Mouse (Mus musculus): ENCODE data around the gene Kcnt2.

Gene Kcnt2

DNA sequence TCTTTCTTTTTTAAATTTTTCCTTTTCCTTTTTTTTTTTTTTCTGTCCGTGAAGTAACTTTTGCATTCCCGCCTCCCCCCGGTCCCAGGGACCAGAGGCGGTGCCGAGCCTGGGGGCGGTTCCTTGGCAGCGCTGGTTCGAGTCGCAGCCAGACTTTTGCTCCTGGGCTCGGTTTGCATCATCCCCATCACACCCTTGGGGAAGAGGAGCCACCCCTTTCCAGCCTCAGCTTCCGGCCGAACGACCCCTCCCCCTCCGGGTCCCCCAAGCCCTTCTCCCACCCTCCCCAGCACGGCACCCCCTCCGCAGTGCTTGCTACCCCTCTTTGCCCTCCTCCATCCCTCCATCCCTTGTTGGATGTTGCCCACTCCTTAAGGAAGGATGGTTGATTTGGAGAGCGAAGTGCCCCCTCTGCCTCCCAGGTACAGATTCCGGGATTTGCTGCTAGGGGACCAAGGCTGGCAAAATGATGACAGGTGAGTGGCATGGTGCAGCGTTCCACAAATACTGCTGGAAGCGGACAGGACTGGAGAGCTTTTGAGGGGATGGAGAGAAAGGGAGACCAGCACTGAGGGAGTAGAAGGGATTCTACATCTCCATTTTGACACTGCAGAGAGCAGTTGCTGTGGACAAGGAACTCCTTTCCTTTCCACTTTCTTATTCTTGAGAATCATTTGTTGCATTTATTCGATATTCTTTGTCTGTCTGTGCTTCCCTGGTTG is at the start of gene Kcnt2:
Kcnt2 (plus strand) TSS at position 283 of the 722 bp plus-strand sequence.
- no peak for DNase-seq (ENCODE audit: low read depth, low spot score)

DNA sequence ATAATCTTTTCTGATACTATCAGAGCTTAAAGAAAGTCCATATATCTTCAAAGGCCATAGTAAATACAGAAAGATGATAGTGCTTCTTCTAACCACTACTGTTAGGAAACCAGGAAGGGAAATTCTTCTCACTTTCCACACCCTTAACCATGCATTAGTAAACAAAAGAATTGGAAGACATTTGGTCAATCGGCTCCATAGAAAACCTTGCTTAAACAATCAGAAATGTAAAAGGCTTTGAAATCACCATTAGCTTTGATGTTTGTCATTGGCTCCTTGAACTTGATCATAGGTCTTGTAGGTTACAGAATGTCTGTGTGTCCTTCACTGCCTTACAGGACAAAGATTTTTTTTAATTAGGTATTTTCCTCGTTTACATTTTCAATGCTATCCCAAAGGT is 40.6 kb upstream of the Kcnt2 start:
- DNase-seq (ENCODE audit: low read depth, low spot score), result no peak

DNA sequence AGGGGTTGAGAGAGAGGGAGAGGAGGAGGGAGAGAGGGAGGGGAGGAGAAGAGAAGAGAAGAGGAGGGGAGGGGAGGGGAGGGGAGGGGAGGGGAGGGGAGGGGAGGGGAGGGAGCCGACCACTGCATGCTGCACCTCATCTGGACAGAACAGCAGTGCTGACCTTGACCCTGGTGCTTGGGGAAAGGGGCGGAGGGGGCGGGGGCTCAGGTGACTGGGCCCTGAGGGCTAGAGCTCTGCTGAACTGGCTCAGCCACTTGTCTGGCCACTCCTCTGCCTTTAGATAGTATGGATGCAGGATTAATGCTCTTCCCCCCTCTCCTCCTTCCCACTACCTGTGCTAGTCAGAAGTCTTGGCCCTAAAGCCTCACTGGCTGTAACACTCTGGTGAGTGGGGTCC is 20.7 kb upstream of the Kcnt2 start:
- no peak for DNase-seq (ENCODE audit: low read depth, low spot score)

DNA sequence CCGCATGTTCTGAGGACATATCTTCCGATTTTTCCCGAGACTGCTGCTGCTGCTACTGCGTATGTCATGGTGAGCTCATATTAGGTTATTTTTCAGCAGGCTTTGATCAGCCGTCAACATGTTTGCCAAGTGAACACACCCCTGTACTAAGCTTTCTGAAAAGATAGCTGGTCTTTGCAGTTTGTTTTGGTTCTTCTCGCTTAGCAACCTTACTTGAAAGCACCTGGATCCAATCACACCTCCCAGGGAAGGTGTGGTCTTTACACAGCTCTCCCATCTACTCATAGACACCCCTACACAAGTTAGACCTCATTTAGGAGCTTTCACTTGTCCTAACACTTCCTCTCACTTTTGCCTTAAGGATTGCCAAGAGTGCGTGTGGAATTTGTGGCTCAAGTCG is 19.3 kb upstream of the Kcnt2 start:
- no peak for DNase-seq (ENCODE audit: low read depth, low spot score)

DNA sequence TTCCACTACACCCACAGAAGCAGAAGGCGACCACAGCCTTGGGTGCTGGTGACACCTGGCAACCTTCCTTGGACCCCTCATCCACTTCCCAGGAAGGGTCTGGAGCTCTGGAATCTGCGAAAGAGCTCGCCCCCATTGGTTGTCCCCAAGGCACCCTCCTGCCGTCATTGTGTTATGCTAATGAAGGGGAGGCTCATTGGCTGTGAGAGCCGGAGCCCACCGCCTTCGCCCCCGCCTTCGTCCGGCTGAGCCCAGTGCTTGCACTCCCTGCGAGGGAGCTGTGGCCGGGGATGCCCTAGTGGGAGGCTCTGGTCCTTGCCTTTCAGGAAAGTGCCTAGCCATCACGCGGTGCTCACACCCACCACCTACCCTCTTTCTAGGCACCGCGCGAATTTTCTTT is 493 bp upstream of the Kcnt2 start:
- no peak for DNase-seq (ENCODE audit: low read depth, low spot score)

DNA sequence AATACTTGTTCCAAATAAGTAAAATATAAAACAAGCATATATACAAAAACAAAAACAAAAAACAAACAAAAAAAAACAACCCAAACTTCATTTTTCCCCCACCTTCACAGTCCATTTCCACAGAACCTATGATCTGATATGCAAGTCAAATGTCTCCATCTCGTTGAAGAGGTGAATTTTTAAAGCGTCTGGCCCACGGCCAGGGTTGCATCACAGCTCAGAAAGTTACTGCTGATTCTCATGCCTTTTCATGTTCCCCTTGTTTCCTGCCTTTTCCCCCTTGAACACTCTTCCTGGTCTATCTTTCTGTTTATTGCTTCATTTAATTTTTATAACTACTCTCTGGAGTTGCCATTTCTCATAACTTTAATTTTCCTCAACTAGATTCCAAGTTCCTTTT is 18.7 kb downstream of the Kcnt2 start:
- no peak for DNase-seq (ENCODE audit: low read depth, low spot score)

DNA sequence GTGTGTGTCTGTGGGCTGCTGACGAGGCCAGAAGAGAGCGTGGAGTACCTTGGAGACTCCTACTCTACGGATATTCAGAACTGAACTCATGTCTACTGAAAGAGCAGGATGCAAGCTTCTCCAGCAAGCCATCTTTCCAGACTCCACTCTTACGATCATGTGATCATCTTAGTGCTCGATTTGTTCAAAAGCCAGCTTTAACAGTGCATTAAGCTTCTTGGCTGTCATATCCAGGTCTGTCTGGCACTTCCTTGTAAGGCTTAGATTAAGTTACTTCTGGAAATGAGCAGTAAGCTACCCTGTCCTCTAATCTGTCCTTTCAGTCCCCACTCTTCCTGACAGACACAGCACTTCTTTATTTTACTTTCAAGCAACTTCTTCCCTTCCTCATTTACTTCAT is 20.1 kb downstream of the Kcnt2 start:
- DNase-seq (ENCODE audit: low read depth, low spot score), result no peak

DNA sequence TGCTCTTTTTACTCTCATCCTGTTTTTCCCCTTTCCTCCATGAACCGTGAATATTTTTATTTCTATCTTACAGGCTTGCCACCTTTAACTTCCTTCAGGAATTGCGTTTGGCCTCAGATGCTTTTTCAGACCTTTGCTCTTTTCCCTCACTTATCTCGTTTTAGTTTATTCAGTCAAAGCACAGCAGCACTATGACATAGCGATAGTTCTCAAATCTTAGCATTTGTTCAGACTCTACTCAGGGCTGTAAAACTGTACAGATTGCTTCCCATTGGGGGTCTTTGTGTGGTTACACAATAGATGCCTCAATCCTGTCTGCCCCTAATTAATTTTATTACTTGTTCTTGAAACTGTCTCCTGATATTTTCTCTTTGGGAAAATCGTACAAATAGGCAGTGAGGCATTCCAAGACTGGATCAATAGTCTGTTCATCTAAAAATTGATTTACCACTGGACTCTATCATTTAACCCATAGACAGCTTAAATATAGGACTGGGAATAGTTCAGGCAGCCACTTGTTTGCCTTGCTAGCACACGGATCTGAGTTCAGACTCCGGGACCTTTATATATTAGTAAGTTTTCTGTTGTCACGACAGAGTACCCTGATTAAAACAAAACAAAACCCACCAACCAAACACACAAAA is 20.8 kb downstream of the Kcnt2 start:
- no peak for DNase-seq (ENCODE audit: low read depth, low spot score)

DNA sequence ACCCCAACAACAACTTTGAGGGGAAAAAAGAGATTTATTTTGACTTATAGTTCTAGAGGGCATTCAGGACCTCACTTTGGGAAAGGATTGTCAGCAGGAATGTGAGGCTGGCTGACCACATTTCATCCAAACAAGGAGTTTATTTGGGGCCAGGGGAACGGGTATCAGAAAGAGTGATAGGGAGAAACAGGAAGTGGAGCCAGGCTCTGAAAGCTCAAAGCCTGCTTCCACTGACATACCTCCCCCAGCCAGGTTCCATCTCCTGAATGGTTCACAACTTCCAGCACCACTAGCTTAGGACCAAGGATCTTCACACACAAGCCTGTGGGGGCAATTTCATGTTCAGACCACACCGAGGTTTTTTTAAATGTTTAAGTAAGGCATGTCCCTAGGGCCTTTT is 21.3 kb downstream of the Kcnt2 start:
- DNase-seq (ENCODE audit: low read depth, low spot score), result no peak

DNA sequence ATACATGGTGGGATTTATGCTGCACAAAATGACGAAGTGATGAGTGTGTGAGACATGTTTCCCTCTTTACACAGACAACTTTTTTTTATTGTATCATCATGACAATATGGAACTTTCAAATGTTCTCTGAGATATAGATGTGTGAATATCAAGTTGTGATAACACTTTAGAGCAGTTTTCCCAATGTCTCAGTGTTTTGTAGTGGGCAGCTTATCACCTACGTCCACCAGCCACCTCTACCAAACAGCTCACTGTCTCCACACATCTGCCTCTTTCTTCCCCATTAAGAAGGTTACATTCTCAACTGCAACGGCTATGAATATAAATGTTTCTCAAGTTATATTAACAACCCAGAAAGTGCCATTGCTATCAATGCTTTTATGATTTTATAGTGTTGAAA is 27.7 kb downstream of the Kcnt2 start:
- DNase-seq (ENCODE audit: low read depth, low spot score), result no peak

DNA sequence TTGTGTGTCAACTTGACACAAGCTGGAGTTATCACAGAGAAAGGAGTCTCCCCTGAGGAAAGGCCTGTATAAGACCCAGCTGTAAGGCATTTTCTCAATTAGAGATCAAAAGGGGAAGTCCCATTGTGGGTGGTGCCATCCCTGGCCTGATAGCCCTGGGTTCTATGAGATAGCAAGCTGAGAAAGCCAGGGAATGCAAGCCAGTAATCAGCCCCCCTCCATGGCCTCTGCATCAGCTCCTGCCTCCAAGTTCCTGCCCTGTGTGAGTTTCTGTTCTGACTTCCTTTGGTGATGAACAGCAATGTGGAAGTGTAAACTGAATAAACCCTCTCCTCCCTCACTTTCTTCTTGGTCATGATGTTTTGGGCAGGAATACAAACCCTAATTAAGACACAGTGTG is 29.9 kb downstream of the Kcnt2 start:
- DNase-seq (ENCODE audit: low read depth, low spot score), result no peak

DNA sequence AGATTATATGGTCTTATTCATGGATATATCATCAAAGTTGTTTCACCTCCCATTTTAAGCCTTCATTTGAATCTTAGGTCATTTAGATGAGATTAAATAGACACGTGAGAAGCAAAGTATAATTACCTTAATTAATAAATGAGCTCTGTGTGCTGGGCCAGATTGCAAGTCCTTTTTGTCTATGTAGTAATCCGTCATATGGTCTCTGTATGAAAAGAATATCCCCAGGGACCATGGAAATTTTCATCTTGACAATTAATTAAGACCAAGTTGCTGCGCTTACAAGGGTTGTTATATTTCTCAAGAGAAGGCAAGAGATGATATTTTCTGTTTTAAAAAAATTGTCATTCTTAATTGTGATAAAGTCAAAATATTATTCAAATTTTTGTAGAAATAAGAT is 47.2 kb downstream of the Kcnt2 start:
- no peak for DNase-seq (ENCODE audit: low read depth, low spot score)

DNA sequence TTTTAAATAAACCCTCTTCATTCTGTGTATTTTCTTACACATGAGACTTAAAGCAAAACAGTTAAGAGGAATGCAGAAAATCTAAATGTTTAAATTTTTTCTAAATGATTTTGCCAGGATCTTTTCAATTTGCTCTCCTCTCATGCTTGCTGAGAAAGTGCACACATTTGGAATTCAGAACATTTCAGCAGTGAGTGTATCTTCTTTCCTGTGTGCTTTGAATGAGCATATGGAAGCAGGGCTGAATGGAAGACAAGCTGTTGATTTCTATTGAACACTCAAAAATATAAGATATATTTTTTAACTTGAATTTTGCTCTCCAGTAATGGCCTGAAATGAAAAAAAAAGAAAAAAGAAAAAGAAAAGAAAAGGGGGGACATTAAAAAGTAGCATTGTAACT is 49.5 kb downstream of the Kcnt2 start:
- no peak for DNase-seq (ENCODE audit: low read depth, low spot score)

DNA sequence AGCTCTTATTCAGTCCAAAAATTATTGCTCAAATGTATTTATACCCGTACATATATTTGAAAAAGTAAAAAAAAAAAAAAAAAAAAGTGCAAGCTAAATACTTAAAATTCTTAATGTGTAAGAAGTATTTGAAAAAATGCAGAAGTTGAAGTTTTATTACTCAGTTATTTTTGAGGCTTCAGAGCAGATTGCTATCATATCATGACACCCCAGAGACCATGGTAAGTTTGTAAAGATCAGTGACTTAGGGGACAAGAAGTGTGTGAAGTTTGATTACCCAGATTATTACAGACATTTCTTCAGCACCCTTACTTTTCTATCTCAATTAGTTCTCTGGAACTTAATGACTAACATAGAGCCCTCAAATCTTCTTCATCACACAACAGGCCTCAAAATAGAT is 58.3 kb downstream of the Kcnt2 start:
- DNase-seq (ENCODE audit: low read depth, low spot score), result no peak

DNA sequence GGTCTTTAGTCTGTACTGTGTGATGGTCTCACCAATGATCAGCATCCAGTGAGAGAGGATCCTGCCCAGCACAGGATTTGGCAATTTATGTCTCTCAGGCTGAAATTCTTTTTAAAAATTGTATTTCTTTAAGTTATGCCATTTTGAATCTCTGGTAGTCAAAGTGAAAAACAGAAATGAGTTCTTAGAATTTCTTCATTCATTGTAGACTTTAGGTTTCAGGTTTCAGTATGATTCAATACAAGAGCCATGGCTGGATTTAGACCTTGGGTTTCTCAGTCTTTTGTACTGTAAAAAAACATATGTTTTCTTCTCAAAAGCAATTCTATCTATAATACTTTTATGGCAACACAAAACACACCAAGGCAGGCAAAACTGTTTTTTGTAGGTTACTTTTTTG is 59.4 kb downstream of the Kcnt2 start:
- DNase-seq (ENCODE audit: low read depth, low spot score), result peak; percentile 1

DNA sequence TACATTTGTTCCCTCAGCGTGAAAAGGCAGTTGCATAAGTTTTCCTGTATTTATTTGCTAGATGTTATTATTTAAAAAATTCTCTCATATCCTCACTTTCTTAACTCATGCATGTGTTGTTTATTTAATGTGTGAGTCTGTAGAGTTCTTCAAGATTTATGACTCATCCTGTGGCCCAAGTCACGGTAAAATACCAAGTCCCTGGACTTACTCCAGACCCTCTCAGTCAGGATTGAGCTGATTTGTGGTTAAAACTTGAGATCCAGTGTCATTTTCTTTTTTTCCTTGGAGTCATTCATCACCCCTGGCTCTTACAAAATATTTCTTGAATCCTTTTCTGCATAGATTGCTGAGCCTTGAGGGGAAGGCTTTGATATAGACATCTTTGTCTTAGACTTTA is 60.4 kb downstream of the Kcnt2 start:
- peak; percentile 84 for DNase-seq (ENCODE audit: low read depth, low spot score)

DNA sequence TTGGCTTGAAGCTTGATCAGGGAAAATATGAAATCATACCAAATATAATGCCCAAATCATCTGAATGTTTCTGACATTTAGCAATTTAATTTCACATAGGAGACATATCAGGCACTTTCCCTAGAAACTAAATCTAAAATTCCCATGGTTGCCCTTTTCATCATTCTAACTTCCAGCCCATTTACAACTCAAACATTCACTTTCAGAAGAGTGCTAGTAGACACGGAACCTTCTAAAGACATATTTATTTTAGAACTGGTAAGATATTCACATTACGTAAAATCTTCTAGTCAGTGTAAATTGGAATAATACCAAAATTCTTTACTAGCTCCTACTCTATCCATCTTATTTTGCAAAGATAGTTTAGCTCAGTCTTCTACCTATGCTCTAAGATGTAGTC is 64.8 kb downstream of the Kcnt2 start:
- no peak for DNase-seq (ENCODE audit: low read depth, low spot score)

DNA sequence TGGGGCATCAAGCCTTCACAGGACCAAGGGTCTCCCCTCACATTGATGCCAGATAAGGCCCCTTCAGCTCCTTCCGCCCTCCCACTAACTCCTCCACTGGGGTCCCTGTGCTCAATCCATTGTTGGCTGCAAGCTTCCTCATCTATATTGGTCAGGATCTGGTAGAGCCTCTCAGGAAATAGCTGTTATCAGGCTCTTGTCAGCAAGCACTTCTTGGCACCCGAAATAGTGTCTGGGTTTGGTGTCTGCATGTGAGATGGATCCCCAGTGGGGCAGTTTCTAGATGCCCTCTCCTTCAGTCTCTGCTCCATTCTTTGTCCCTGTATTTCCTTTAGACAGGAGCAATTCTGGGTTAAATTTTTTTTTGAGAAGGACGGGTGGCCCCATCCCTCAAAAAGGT is 79.1 kb downstream of the Kcnt2 start:
- no peak for DNase-seq (ENCODE audit: low read depth, low spot score)

DNA sequence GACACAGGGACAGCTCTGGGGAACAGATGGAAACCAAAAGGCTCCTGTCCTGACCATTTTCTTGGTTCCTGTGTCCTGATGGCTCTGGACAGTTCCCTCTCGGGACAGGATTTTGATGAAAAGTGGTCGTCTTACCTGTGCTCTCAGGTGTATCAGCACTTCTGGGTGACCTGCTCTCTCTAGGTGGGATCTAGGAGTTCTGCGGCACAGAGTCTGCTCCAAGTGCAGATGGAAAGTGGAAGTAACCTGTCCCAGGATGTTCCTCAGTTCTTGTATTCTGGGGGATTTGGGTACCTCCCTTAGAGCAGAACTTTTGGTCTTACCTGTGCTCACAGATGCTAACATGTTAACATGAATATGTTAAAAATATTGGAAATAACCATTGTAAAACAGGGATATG is 80.8 kb downstream of the Kcnt2 start:
- DNase-seq (ENCODE audit: low read depth, low spot score), result no peak

DNA sequence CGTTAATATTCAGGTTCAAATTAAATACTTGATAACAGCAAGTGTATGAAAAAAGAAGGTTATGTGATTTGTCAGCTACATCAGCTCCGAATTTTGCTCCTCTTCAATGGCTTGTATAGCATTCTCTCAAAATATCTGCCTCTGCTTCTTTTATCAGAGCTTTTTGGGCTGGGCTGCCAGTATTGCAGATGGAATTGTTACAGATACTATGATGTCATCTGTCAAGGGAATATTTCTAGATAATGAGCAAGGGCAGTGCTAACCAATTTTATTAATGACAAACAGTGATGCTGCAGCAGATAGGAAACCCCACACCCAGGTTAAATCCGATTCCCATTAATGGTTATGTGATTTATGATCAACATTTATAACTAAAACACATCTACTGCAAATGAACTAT is 87.7 kb downstream of the Kcnt2 start:
- no peak for DNase-seq (ENCODE audit: low read depth, low spot score)

DNA sequence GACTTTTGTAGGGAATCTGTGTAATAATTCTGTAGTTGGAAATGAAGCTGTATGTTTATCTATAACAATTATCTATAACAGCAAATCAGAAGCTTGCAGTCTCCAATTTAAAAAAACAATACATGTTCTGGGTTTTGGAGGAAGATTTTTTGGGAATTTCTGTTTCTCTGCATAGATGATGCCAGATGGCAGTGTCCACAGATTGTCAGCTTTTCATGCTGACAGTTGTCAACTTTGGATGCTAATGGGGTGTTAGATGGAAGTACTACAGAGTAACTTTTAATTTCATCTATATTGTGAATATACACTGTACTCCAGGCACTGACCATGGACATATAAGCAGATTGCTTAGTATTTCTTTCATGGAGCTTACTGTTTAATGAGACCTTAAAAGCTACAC is 92.5 kb downstream of the Kcnt2 start:
- DNase-seq (ENCODE audit: low read depth, low spot score), result no peak

DNA sequence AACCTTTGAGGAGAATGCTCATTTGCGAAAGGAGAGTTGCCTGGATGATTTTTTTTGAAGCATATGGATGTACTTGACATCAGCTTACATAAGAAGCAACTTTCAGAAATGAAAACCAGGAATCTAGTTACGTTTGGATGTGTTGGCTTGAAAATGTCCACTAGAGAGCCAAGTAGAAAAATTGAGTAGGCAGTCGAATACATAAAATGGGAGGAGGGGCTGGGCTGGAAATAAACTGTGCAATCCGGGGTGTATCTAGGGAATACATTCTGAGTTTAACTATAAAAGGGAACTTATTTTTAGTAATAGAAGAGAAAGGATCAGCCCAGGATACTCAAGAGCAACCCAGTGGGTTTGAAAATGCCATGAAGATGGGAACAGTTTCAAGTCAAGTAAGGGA is 93.4 kb downstream of the Kcnt2 start:
- DNase-seq (ENCODE audit: low read depth, low spot score), result no peak

DNA sequence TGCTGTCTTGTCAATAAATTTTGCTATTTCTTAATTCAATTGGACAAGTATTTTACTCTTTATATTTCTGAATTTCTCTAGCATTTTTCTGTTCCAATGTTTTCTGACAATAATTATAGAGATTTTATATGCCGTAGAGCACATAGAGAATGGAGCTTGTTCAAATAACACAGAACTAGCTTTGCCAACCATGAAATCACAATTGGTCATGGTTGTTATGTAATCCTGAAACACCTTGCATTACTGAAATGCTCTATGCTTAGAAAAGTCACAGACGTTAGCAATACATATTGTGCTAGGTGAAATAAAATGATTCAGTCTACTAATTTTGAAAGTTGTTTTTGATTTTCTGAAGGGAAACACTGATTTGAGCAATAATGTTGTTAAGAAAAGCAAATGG is 118.8 kb downstream of the Kcnt2 start:
- no peak for DNase-seq (ENCODE audit: low read depth, low spot score)

DNA sequence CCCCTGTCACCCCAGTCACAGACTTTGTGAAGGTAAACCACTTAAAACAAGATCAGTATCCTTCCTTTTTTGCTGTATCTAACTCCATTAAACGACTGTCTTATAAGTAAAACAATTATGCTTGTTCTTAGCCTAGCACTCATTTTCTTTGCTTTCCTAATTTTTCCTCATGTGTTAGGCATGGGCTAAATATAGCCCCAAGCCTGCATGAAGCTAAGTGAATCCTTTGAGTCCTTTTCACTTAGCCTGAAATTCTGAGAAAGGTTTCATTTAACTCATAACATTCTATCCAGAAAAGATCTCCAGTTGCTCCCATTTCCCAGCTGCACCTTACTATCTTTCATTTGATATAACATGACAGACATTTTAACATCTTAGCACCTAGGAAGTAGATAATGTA is 127.6 kb downstream of the Kcnt2 start:
- DNase-seq (ENCODE audit: low read depth, low spot score), result no peak
